Mouse (Mus musculus) embryonic facial prominence, embryonic 11.5 days (tissue): ENCODE results near the gene 1110025L11Rik. TPM values are rescaled to one million over a fixed set of nuclear protein-coding genes. Genes with fewer than 3 reads are reported as not detected.
"Not testable (repeated sequence)": the region's sequence is repeated elsewhere in the genome, so short reads cannot be mapped to it uniquely, and the experiment has no call there.

Source experiments
- ATAC-seq: fragments of 200-750 bp; cut with Nextera tagmentation; replicated peaks from 2 replicates; pipeline ENCODE4 v1.8.0; 2017; ENCODE audit warnings: low read depth; ENCODE audit not compliant: insufficient number of reproducible peaks, low FRiP score, low TSS enrichment
- DNase-seq: peaks from one replicate; pipeline ENCODE4 v3.0.0-alpha.2; 2015; ENCODE audit warnings: low spot score
- H3K27ac ChIP-seq: fragments of 300-500 bp; sonication (generic); replicated peaks from 2 replicates; pipeline ENCODE4 v1.5.1; 2014; ENCODE audit warnings: mild to moderate bottlenecking, low read depth, low read length, control low read depth
- H3K27me3 ChIP-seq: fragments of 300-500 bp; sonication (generic); 2 replicates; pipeline ENCODE4 v1.6.1; 2014; ENCODE audit warnings: mild to moderate bottlenecking, low read length, moderate library complexity, mixed read lengths; ENCODE audit not compliant: control insufficient read depth, insufficient read depth
- H3K36me3 ChIP-seq: fragments of 300-500 bp; sonication (generic); replicated peaks from 2 replicates; pipeline ENCODE4 v1.6.1; 2014; ENCODE audit warnings: low read depth, mild to moderate bottlenecking, low read length, moderate library complexity, mixed read lengths; ENCODE audit not compliant: control insufficient read depth, insufficient read depth
- H3K4me1 ChIP-seq: fragments of 300-500 bp; sonication (generic); 2 replicates; pipeline ENCODE4 v1.6.1; 2014; ENCODE audit warnings: low read length, mixed read lengths; ENCODE audit not compliant: control insufficient read depth, insufficient read depth
- H3K4me2 ChIP-seq: fragments of 300-500 bp; sonication (generic); 2 replicates; pipeline ENCODE4 v1.6.1; 2014; ENCODE audit warnings: low read depth, mild to moderate bottlenecking, control low read depth, low read length, moderate library complexity
- H3K4me3 ChIP-seq: fragments of 300-500 bp; sonication (generic); 2 replicates; pipeline ENCODE4 v1.5.1; 2014; ENCODE audit warnings: low read depth, low read length, control low read depth
- H3K9ac ChIP-seq: fragments of 300-500 bp; sonication (generic); replicated peaks from 2 replicates; pipeline ENCODE4 v1.6.1; 2014; ENCODE audit warnings: mild to moderate bottlenecking, control low read depth, low read length
- H3K9me3 ChIP-seq: fragments of 300-500 bp; sonication (generic); replicated peaks from 2 replicates; pipeline ENCODE4 v1.6.1; 2016; ENCODE audit warnings: mild to moderate bottlenecking, low read length, inconsistent platforms, mixed read lengths; ENCODE audit not compliant: control insufficient read depth
- WGBS: fragments of 180-500 bp; shearing (Covaris S2); extraction: QIAGEN DNeasy Blood & Tissue Kit; methylation state at CpG from one replicate; pipeline ENCODE4 v1.1.7; 2014; 5-methylcytosine and 5-hydroxymethylcytosine counted together
- polyA plus RNA-seq: library from polyadenylated mRNA; unstranded; fragments of >200 nt; fragmentation: Nextera tagmentation; extraction: Ambion mirVana; gene quantifications from 2 replicates; pipeline ENCODE4 v1.2.1, GENCODE M21; 2014

Gene 1110025L11Rik
- polyA plus RNA-seq = not detected in 2 replicates

GRCm38 (mm10) chr16:89063902-89064301, at the start of gene 1110025L11Rik:
TSS of gene 1110025L11Rik (minus strand) at chr16:89064002.
- not testable (repeated sequence) for ATAC-seq, H3K27me3 ChIP-seq, H3K9ac ChIP-seq, DNase-seq, H3K4me1 ChIP-seq, H3K4me3 ChIP-seq, H3K36me3 ChIP-seq, H3K9me3 ChIP-seq, H3K27ac ChIP-seq, H3K4me2 ChIP-seq
- no CpG with 5 or more reads among the region's 2 CpGs for WGBS

- H3K27me3 ChIP-seq, H3K4me1 ChIP-seq, H3K27ac ChIP-seq, ATAC-seq, H3K9me3 ChIP-seq, H3K9ac ChIP-seq, H3K36me3 ChIP-seq, H3K4me2 ChIP-seq, H3K4me3 ChIP-seq: not testable (repeated sequence)
- peak; percentile 74 for DNase-seq
- WGBS = 76% methylated on average over 2 of the region's 2 CpGs
Observed at GRCm38 (mm10) chr16:89071041-89071440, 7.2 kb upstream of the 1110025L11Rik start.

- WGBS = 83% methylated on average over 3 of the region's 3 CpGs
Observed at GRCm38 (mm10) chr16:89047783-89048182, 16.0 kb downstream of the 1110025L11Rik start, which contains the start of gene Krtap6-5. TSS of gene Krtap6-5 (minus strand) at chr16:89047883.

GRCm38 (mm10) chr16:89041372-89041771, 22.4 kb downstream of the 1110025L11Rik start, which contains the start of gene Gm10228:
TSS of gene Gm10228 (minus strand) at chr16:89041472.
- not testable (repeated sequence) for H3K4me3 ChIP-seq, H3K27ac ChIP-seq, H3K9ac ChIP-seq, DNase-seq, H3K4me2 ChIP-seq, H3K27me3 ChIP-seq, ATAC-seq, H3K36me3 ChIP-seq, H3K9me3 ChIP-seq, H3K4me1 ChIP-seq
- 86% methylated on average over 2 of the region's 4 CpGs for WGBS

More at GRCm38 (mm10) chr16:89047783-89048182, 16.0 kb downstream of the 1110025L11Rik start, which contains the start of gene Krtap6-5:
- H3K27me3 ChIP-seq = no peaks in the 10 kb centered on the region
- no peak within 1 kb of the TSS for H3K27ac ChIP-seq
- DNase-seq = no peak
- H3K4me3 ChIP-seq = no peak within 1 kb of the TSS
- no peaks in the 10 kb centered on the region for H3K4me1 ChIP-seq
- H3K9me3 ChIP-seq = no peaks in the 10 kb centered on the region
- H3K36me3 ChIP-seq = no peaks in the 10 kb centered on the region
- H3K9ac ChIP-seq = no peak within 1 kb of the TSS
- no peak for ATAC-seq
- H3K4me2 ChIP-seq = no peak within 1 kb of the TSS

- 90% methylated on average over 3 of the region's 3 CpGs for WGBS
Observed at GRCm38 (mm10) chr16:89031399-89031798, 32.4 kb downstream of the 1110025L11Rik start, which contains the start of gene Krtap6-1. TSS of gene Krtap6-1 (plus strand) at chr16:89031699.

GRCm38 (mm10) chr16:89014984-89015383, 48.8 kb downstream of the 1110025L11Rik start, which contains the start of gene Gm10229:
TSS of gene Gm10229 (plus strand) at chr16:89015284.
- not testable (repeated sequence) for H3K36me3 ChIP-seq, H3K4me3 ChIP-seq, DNase-seq, H3K27me3 ChIP-seq, H3K4me2 ChIP-seq, H3K9ac ChIP-seq, H3K27ac ChIP-seq, H3K4me1 ChIP-seq, ATAC-seq, H3K9me3 ChIP-seq
- 84% methylated on average over 1 of the region's 3 CpGs for WGBS

More at GRCm38 (mm10) chr16:89031399-89031798, 32.4 kb downstream of the 1110025L11Rik start, which contains the start of gene Krtap6-1:
- H3K36me3 ChIP-seq, H3K4me3 ChIP-seq, H3K27ac ChIP-seq, H3K4me2 ChIP-seq, H3K27me3 ChIP-seq, ATAC-seq, DNase-seq, H3K9me3 ChIP-seq, H3K4me1 ChIP-seq, H3K9ac ChIP-seq: not testable (repeated sequence)

- no peaks in the 10 kb centered on the region for H3K36me3 ChIP-seq
- no peak for DNase-seq
- 94% methylated on average over 3 of the region's 3 CpGs for WGBS
- H3K4me3 ChIP-seq = no peak overlapping the region
- H3K27me3 ChIP-seq = no peaks in the 10 kb centered on the region
- no peak overlapping the region for H3K9ac ChIP-seq
- no peak overlapping the region for H3K4me2 ChIP-seq
- H3K27ac ChIP-seq = no peak overlapping the region
- no peak for ATAC-seq
- no peaks in the 10 kb centered on the region for H3K4me1 ChIP-seq
- H3K9me3 ChIP-seq = no peaks in the 10 kb centered on the region
Observed at GRCm38 (mm10) chr16:89013973-89014372, 49.8 kb downstream of the 1110025L11Rik start.
